34 mouse cellular contexts compared by ENCODE assay signal in the genomic region with DNA sequence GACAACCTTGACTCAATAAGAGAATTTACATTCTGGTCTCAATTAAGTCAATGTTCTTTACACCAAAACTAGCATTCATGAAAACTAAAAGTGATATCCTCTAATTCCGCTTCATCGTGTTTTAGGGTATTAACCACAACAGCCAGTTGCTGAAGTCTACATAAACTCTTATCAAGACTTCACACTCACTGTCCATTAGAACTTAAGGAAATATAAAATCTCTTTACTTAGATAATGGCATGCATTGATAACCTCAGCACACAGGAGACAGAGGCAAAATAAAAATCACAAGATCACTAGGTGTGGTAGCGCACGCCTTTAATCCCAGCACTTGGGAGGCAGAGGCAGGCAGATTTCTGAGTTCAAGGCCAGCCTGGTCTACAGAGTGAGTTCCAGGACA.
"Had no signal": no experiment of that assay in that cellular context is flagged by ENCODE, and none has a peak within 500 bp of the region (broad histone marks: within the 10 kb centered on the region; RNA-seq: fewer than 3 reads in every experiment).

No protein-coding gene starts in this region.

- H3K27me3 ChIP-seq: heart, embryonic 12.5 days; heart, embryonic 13.5 days; heart, embryonic 15.5 days; hindbrain, embryonic 12.5 days; hindbrain, embryonic 13.5 days; hindbrain, embryonic 15.5 days; intestine, embryonic 15.5 days; kidney, embryonic 15.5 days had no signal

- H3K9ac ChIP-seq: heart, embryonic 12.5 days; heart, embryonic 13.5 days; heart, embryonic 15.5 days; hindbrain, embryonic 12.5 days; hindbrain, embryonic 13.5 days; hindbrain, embryonic 14.5 days; hindbrain, embryonic 15.5 days; intestine, embryonic 15.5 days; kidney, embryonic 15.5 days had no signal

- DNase-seq: heart, postnatal 10 days; heart, postnatal 36 days; heart, postnatal 4 days; kidney, adult 11 months; kidney, adult 18-20 months; kidney, adult 2 months; kidney, adult 8-10 months; kidney, adult 9 months; kidney, postnatal 10 days; kidney, postnatal 14 days; kidney, postnatal 25 days; kidney, postnatal 36 days; kidney, postnatal 4 days; layer of hippocampus, adult 9-11 months; layer of hippocampus, postnatal 36 days had no signal

- H3K4me3 ChIP-seq: heart, embryonic 10.5 days; heart, embryonic 12.5 days; heart, embryonic 13.5 days; heart, embryonic 15.5 days; hindbrain, embryonic 10.5 days; hindbrain, embryonic 12.5 days; hindbrain, embryonic 13.5 days; hindbrain, embryonic 15.5 days; intestine, embryonic 15.5 days; kidney, embryonic 15.5 days; layer of hippocampus, adult 2 months; left cerebral cortex, adult 2 months had no signal

- H3K27ac ChIP-seq: heart, embryonic 10.5 days; heart, embryonic 13.5 days; heart, embryonic 15.5 days; hindbrain, embryonic 10.5 days; hindbrain, embryonic 12.5 days; hindbrain, embryonic 13.5 days; hindbrain, embryonic 14.5 days; hindbrain, embryonic 15.5 days; hindbrain, postnatal 0 days; intestine, embryonic 15.5 days; kidney, embryonic 15.5 days; kidney, postnatal 0 days; layer of hippocampus, adult 2 months; left cerebral cortex, adult 2 months had no signal

- H3K9me3 ChIP-seq: heart, embryonic 10.5 days; heart, embryonic 12.5 days; heart, embryonic 13.5 days; heart, embryonic 15.5 days; hindbrain, embryonic 10.5 days; hindbrain, embryonic 12.5 days; hindbrain, embryonic 13.5 days; hindbrain, embryonic 15.5 days; intestine, embryonic 15.5 days; kidney, embryonic 15.5 days had no signal

- H3K4me1 ChIP-seq: hindbrain, embryonic 10.5 days; hindbrain, embryonic 12.5 days; hindbrain, embryonic 13.5 days; hindbrain, embryonic 15.5 days; intestine, embryonic 15.5 days; kidney, embryonic 15.5 days had no signal

- ATAC-seq: hindbrain, embryonic 16.5 days; hindbrain, postnatal 0 days; inflammation-experienced regulatory T-cells, adult 6 months; intestine, embryonic 15.5 days; intestine, embryonic 16.5 days; intestine, postnatal 0 days had no signal

- H3K36me3 ChIP-seq: heart, embryonic 10.5 days; heart, embryonic 12.5 days; heart, embryonic 13.5 days; hindbrain, embryonic 10.5 days; hindbrain, embryonic 12.5 days; intestine, embryonic 15.5 days; kidney, embryonic 15.5 days had no signal
